Mouse (Mus musculus) kidney, adult 2 months (tissue): ENCODE measurements around the gene Map4k3.
A peak's percentile ranks its signal among the peaks of the same experiment; 100 is the strongest.

Experiments used
- CTCF ChIP-seq: fragments of 200-500 bp; conservative IDR thresholded peaks from 2 replicates; pipeline ENCODE4 v1.5.1; 2011; ENCODE audit warnings: low read depth, mild to moderate bottlenecking, control low read depth, low read length, moderate library complexity, mixed read lengths; ENCODE audit not compliant: insufficient read depth, insufficient read length
- POLR2A ChIP-seq: fragments of 200-500 bp; IDR thresholded peaks from one replicate; pipeline ENCODE4 v1.6.1; 2011; ENCODE audit warnings: low read depth, low read length, control low read depth

GRCm38 (mm10) chr17:80557461-80557860 is 170.8 kb downstream of the Map4k3 start:
- TF ChIP-seq CTCF (peak; percentile 24; the same call in 1 of the 2 replicates), POLR2A (no peak)
